ENCODE assay signal across 8 mouse cellular contexts in genomic region chr5:139907714-139908242, GRCm38 (mm10). TPM values are rescaled to one million over a fixed set of nuclear protein-coding genes. Genes with fewer than 3 reads are reported as not detected.
A peak's percentile ranks its signal among the peaks of the same experiment; 100 is the strongest.
DNase-seq lines count a peak whose midpoint lies in the region; ATAC-seq and TF ChIP-seq lines count a peak whose summit lies in the region.

Gene Elfn1, plus strand, starts transcription at chr5:139907943.

- peak within 1 kb of the TSS; percentile 53; the same call in 1 of the 2 replicates for H3K4me3 ChIP-seq in liver, adult 2 months (ENCODE audit: insufficient read depth, low read depth, low read length)
- H3K4me3 ChIP-seq in cortical plate, adult 2 months (ENCODE audit: insufficient read depth, low read length) = peak within 1 kb of the TSS; percentile 42
- peak within 1 kb of the TSS; percentile 72 for H3K4me3 ChIP-seq in hindbrain, embryonic 16.5 days (ENCODE audit: low read length)
- peak within 1 kb of the TSS; percentile 51 for H3K4me3 ChIP-seq in liver, embryonic 12.5 days
- peak within 1 kb of the TSS; percentile 70 for H3K4me3 ChIP-seq in neural tube, embryonic 13.5 days

- no peak for TF ChIP-seq POLR2A in liver, adult 2 months (IDR thresholded peaks at IDR 0.05; ENCODE audit: extremely low read depth, insufficient read depth, low read length)
- no peak for TF ChIP-seq POLR2A in cortical plate, adult 2 months (IDR thresholded peaks at IDR 0.05; ENCODE audit: extremely low read depth, insufficient read depth, low read length)

- ATAC-seq in hindbrain, embryonic 16.5 days = peak; percentile 28
- no peak for ATAC-seq in liver, embryonic 12.5 days
- peak; percentile 28; the same call in 1 of the 2 replicates for ATAC-seq in neural tube, embryonic 13.5 days (ENCODE audit: low read depth)

- H3K4me2 ChIP-seq in hindbrain, embryonic 16.5 days (ENCODE audit: low read length) = peak within 1 kb of the TSS; percentile 98
- peak within 1 kb of the TSS; percentile 72 for H3K4me2 ChIP-seq in liver, embryonic 12.5 days
- peak within 1 kb of the TSS; percentile 97 for H3K4me2 ChIP-seq in neural tube, embryonic 13.5 days

- H3K9ac ChIP-seq in liver, adult 2 months (ENCODE audit: low read depth, low read length) = peak within 1 kb of the TSS; percentile 36; the same call in 1 of the 2 replicates
- peak within 1 kb of the TSS; percentile 80 for H3K9ac ChIP-seq in hindbrain, embryonic 16.5 days (ENCODE audit: low read depth, low read length)
- peak within 1 kb of the TSS; percentile 17; the same call in 1 of the 2 replicates for H3K9ac ChIP-seq in liver, embryonic 12.5 days
- H3K9ac ChIP-seq in neural tube, embryonic 13.5 days = peak within 1 kb of the TSS; percentile 89

- peaks cover 41% of the 10 kb centered on the region for H3K27me3 ChIP-seq in liver, adult 2 months (ENCODE audit: control insufficient read depth, insufficient read depth, low read length)
- H3K27me3 ChIP-seq in hindbrain, embryonic 16.5 days (replicated peaks; ENCODE audit: control insufficient read depth, insufficient read depth, low read length) = peaks cover 14% of the 10 kb centered on the region
- peaks cover 94% of the 10 kb centered on the region for H3K27me3 ChIP-seq in liver, embryonic 12.5 days (replicated peaks)
- peaks cover 62% of the 10 kb centered on the region for H3K27me3 ChIP-seq in neural tube, embryonic 13.5 days

- H3K79me2 ChIP-seq in liver, adult 2 months (ENCODE audit: control insufficient read depth, insufficient read depth, low read length) = no peaks in the 10 kb centered on the region

- H3K36me3 ChIP-seq in liver, adult 2 months (ENCODE audit: control insufficient read depth, insufficient read depth, low read length) = no peaks in the 10 kb centered on the region
- no peaks in the 10 kb centered on the region for H3K36me3 ChIP-seq in hindbrain, embryonic 16.5 days (ENCODE audit: control insufficient read depth, insufficient read depth, low read length)
- H3K36me3 ChIP-seq in liver, embryonic 12.5 days = no peaks in the 10 kb centered on the region
- H3K36me3 ChIP-seq in neural tube, embryonic 13.5 days = no peaks in the 10 kb centered on the region

- H3K27ac ChIP-seq in liver, adult 2 months (replicated peaks; ENCODE audit: insufficient read depth, low read depth, low read length) = no peak within 1 kb of the TSS
- no peak within 1 kb of the TSS for H3K27ac ChIP-seq in cortical plate, adult 2 months (ENCODE audit: insufficient read depth, low read length)
- peak within 1 kb of the TSS; percentile 70 for H3K27ac ChIP-seq in hindbrain, embryonic 16.5 days (ENCODE audit: low read depth, low read length)
- no peak within 1 kb of the TSS for H3K27ac ChIP-seq in liver, embryonic 12.5 days
- peak within 1 kb of the TSS; percentile 67 for H3K27ac ChIP-seq in neural tube, embryonic 13.5 days (replicated peaks)

- no peaks in the 10 kb centered on the region for H3K9me3 ChIP-seq in hindbrain, embryonic 16.5 days (ENCODE audit: control insufficient read depth, low read length)
- no peaks in the 10 kb centered on the region for H3K9me3 ChIP-seq in liver, embryonic 12.5 days (replicated peaks)
- no peaks in the 10 kb centered on the region for H3K9me3 ChIP-seq in neural tube, embryonic 13.5 days

- WGBS in liver, adult 2 months = 4% methylated on average over 33 of the region's 33 CpGs
- under 1% methylated on average over 33 of the region's 33 CpGs for WGBS in hindbrain, embryonic 16.5 days
- WGBS in liver, embryonic 12.5 days (ENCODE audit: insufficient replicate concordance) = 3% methylated on average over 33 of the region's 33 CpGs
- WGBS in neural tube, embryonic 13.5 days = under 1% methylated on average over 33 of the region's 33 CpGs

- DNase-seq in liver, adult 2 months (ENCODE audit: extremely low read depth, low read depth, low spot score) = no peak
- no peak for DNase-seq in liver
- DNase-seq in spleen, adult 18-20 months = no peak
- DNase-seq in ovary, postnatal 36 days (ENCODE audit: low spot score) = no peak

- TF ChIP-seq CTCF in liver, adult 2 months (IDR thresholded peaks at IDR 0.05; ENCODE audit: low read depth, low read length) = no peak
- TF ChIP-seq CTCF in cortical plate, adult 2 months (IDR thresholded peaks at IDR 0.05; ENCODE audit: extremely low read depth, insufficient read depth, low read length) = no peak

- peaks cover 13% of the 10 kb centered on the region for H3K4me1 ChIP-seq in liver, adult 2 months (ENCODE audit: control insufficient read depth, insufficient read depth, low read length)
- no peaks in the 10 kb centered on the region for H3K4me1 ChIP-seq in cortical plate, adult 2 months (ENCODE audit: control insufficient read depth, insufficient read depth, low read length)
- peaks cover 34% of the 10 kb centered on the region for H3K4me1 ChIP-seq in hindbrain, embryonic 16.5 days (ENCODE audit: control insufficient read depth, insufficient read depth, low read depth, low read length)
- 0 out of 2 replicates have a peak, but pooled peaks cover 16% of the 10 kb centered on the region for H3K4me1 ChIP-seq in liver, embryonic 12.5 days
- peaks cover 56% of the 10 kb centered on the region for H3K4me1 ChIP-seq in neural tube, embryonic 13.5 days (replicated peaks)

RNA-seq across cellular contexts. Expression of gene Elfn1, which starts in this region (rescaled TPM):
- total RNA-seq in liver, adult 2 months (2014; rRNA removed) = not detected in 2 replicates
- 0.02 and 0.13 TPM in 2 replicates for polyA plus RNA-seq in liver, adult 2 months (2012; rRNA removed)
- 22.4 and 23.4 TPM in 2 replicates for polyA plus RNA-seq in cortical plate, adult 2 months (2012; rRNA removed)
- polyA plus RNA-seq in hindbrain, embryonic 16.5 days (2015; fragmentation: Nextera tagmentation; extraction: Ambion mirVana) = 2.8 and 3.7 TPM in 2 replicates
- polyA plus RNA-seq in liver, embryonic 12.5 days (2016; fragmentation: Nextera tagmentation; extraction: Ambion mirVana) = 0.05 and 0.14 TPM in 2 replicates
- 3.3 and 4.0 TPM in 2 replicates for polyA plus RNA-seq in neural tube, embryonic 13.5 days (2015; fragmentation: Nextera tagmentation; extraction: Ambion mirVana)

Comparison
In these comparisons a context has a peak if more than half of its experiments do, and no peak if none do; other contexts are left out.
1. H3K27ac ChIP-seq: peak in hindbrain, embryonic 16.5 days (single experiment) and neural tube, embryonic 13.5 days (single experiment); none in liver, adult 2 months (single experiment), cortical plate, adult 2 months (single experiment) and liver, embryonic 12.5 days (single experiment).
2. H3K9ac ChIP-seq: peak in every context shown above with its lines; median percentile 89 in neural tube, embryonic 13.5 days; 80 in hindbrain, embryonic 16.5 days; 36 in liver, adult 2 months; 17 in liver, embryonic 12.5 days.
3. Peak in every context shown above with its lines, with median percentiles within 50 percentile points of each other: H3K4me3 ChIP-seq and H3K4me2 ChIP-seq.